Mouse (Mus musculus) macrophage (primary cell): ENCODE measurements at regions not wholly inside any gene's neighbourhood (a gene's known extent, or its start where the extent isn't known, plus 50 kb on each side); places are given as distances from the start of the nearest gene placed in this dataset.

Experiments
- H3K27ac ChIP-seq: fragments of 350-480 bp; formaldehyde crosslinking; 2 replicates; pipeline ENCODE4 v1.9.0; 2021
- H3K36me3 ChIP-seq: fragments of 350-480 bp; formaldehyde crosslinking; 2 replicates; pipeline ENCODE4 v1.9.0; 2021; ENCODE audit errors: inconsistent target
- H3K4me3 ChIP-seq: fragments of 350-480 bp; formaldehyde crosslinking; 2 replicates; pipeline ENCODE4 v1.9.0; 2021; ENCODE audit errors: inconsistent target
- H3K79me2 ChIP-seq: fragments of 350-480 bp; formaldehyde crosslinking; 2 replicates; pipeline ENCODE4 v1.9.0; 2021; ENCODE audit errors: inconsistent target
- WGBS: methylation state at CpG from one replicate; pipeline ENCODE4 v1.1.7; 2026; ENCODE audit warnings: inconsistent platforms; ENCODE audit not compliant: missing documents; 5-methylcytosine and 5-hydroxymethylcytosine counted together

DNA sequence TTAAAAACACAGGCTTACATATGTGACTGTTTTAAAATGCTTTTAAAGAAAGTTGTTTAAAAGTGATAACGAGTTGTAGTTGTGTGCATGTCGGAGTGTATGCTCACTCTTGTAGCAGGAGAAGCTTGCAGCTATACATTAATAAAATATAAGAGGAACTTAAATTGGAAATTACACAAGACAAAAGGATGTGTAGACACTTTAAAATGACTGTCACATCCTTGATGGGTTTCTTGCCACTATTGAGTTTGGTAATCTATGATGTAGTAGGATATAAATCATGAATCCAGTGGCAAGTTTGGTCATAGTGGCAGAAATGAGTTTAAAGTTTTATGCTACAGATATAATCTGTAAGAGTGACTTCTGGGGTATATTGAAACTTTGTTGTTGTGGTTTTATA, 504.3 kb downstream of the Plcl1 start:
- Histone ChIP-seq H3K79me2 (no peaks in the 10 kb centered on the region), H3K4me3 (no peak overlapping the region), H3K36me3 (no peaks in the 10 kb centered on the region), H3K27ac (no peak overlapping the region)
- 91% methylated on average over 2 of the region's 2 CpGs for WGBS

DNA sequence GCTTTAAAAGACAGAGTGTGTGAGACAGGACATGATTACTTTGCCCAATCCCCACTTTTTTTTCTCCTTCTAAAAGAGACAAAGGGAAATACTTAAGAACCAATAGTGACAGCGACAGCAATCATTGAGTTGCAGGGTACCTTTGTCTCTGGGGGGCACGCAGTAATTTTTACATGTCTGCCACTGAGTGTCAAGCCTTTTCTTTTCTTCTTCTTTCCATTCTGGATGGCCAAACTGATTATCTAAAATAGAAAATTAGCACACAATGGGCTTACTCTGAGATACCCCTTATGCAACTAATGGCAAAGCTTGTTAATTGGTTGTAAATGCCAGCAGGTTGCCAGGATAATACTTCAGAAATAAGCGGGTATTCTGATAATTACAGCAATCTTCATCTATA, 508.6 kb downstream of the Plcl1 start:
- Histone ChIP-seq H3K4me3 (no peak overlapping the region), H3K36me3 (no peaks in the 10 kb centered on the region), H3K79me2 (no peaks in the 10 kb centered on the region), H3K27ac (no peak overlapping the region)
- WGBS: 83% methylated on average over 3 of the region's 3 CpGs

DNA sequence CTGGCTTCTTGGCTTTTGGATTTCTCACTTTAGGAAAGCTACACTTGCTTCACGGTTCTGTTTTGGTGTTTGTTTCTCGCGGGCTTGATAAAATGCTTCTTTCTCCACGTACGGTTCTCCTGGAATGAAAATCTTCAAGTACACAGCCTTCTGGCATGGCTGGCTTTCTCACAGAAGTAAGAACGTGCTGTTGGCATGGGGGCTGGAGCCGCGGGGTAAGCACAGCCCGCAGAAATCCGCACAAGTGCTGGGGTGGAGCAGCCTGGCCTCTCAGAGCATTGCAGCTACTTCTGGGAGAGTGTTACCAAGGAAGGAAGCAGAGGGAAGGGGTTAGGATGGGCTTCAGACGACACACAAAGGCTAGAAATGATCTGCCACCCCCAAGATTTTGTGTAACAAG, 510.2 kb downstream of the Plcl1 start:
- no peaks in the 10 kb centered on the region for H3K36me3 ChIP-seq
- H3K4me3 ChIP-seq: no peak overlapping the region
- 86% methylated on average over 11 of the region's 11 CpGs for WGBS
- H3K79me2 ChIP-seq: no peaks in the 10 kb centered on the region
- no peak overlapping the region for H3K27ac ChIP-seq

DNA sequence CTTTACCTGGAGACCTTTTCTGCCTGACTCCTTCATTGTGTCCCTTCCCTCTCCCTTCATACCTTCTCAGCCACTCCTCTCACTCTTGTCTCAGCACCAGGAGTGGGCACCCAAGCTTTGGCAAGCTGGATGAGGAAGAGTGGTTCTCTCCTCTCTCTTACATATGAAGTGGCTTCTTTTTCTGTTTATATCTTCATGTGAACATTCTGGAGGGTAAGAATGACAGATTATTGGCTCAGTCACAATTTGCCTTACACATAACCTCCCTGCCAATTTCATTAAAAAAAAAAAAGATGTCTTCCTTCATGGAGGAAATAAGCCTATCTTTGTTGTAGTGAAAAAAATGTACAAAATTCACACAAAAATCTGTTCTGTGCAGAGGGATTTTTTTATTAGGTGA, 513.8 kb downstream of the Plcl1 start:
- Histone ChIP-seq H3K4me3 (no peak overlapping the region), H3K27ac (no peak overlapping the region), H3K79me2 (no peaks in the 10 kb centered on the region), H3K36me3 (no peaks in the 10 kb centered on the region)

DNA sequence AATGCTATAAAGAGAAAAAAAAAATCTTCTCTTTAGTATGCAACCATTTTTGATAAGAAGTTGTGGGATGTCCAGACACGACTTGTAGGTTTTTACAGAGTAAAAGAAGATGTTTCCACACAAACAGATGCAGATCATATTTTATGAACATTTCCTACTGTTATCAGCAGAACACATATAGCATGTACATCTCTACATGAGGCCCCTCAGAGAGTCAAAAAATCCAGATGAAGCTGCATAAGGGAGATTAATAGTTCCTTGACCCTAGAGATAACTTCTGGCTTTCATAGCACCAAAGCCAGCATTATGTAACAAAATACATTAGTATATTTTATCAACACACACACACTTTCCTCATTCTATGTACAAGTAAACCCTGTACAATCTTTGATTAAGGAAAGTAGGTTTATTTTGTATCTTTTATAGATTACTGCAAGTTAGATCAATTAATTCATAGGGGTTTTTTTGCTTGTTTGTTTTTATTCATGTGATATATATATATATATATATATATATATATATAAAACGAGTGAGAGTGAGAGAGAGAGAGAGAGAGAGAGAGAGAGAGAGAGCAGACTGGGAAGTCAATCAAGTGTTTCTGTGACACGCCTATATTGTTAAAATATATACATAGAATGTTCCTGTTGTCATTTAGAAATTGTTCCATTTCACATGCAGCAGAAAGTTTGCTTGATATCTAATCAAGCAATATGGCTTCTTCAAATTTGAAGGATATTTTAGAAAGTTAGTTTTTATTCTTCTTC, 541.2 kb downstream of the Plcl1 start:
- WGBS: 82% methylated on average over 2 of the region's 3 CpGs
- Histone ChIP-seq H3K36me3 (no peaks in the 10 kb centered on the region), H3K79me2 (no peaks in the 10 kb centered on the region), H3K4me3 (no peak overlapping the region), H3K27ac (no peak overlapping the region)

DNA sequence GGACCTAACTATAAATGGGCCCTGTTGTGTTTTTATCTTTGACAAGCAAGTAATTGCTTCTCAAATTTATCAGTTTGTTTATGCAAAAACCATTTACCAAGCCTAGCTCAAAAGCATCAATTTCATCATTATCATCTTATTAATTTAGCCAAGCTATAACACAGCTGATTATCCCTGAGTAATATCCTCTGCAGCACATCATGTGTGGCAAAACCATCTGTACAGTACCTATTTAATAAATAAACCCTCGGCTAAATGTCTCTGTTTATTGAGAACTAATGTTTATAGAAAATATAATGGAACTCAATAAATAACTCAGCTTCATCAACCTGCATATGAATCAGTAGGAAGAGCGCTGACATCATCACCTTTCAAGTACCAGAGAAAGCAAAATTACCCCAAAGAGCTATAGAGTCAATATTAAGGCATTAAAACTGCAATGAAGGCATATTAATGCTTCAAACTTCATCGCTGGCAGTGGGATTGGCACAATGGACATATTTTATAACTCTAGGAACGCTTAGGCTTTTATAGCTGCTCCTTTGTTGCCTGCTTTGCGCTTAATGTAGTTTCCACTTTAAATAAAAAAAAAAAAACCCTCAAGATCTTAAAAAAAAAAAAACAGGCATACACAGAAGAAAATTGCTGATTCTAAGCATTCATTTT, 542.0 kb downstream of the Plcl1 start:
- no peaks in the 10 kb centered on the region for H3K79me2 ChIP-seq
- no peak overlapping the region for H3K27ac ChIP-seq
- no peak overlapping the region for H3K4me3 ChIP-seq
- H3K36me3 ChIP-seq: no peaks in the 10 kb centered on the region
- 96% methylated on average over 5 of the region's 5 CpGs for WGBS

DNA sequence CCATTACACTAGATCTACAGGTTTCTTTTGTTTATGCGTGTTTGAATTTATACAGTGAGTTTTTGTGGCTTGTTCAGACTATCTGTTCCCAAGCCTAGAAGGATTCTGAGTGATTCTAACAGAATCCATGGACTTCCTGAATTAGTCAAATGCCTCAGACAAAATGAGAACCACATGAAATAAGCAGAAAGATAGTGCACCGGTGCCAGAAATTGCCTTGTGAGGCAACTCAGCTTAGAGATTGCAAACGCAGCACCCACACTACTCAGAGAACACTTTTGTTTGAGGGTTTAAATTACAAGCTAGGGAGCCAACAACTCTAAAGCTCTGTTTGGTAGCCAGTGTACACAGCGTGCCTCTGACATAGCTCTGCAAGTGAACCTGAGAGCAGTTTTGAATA, 543.9 kb downstream of the Plcl1 start:
- no peaks in the 10 kb centered on the region for H3K79me2 ChIP-seq
- 85% methylated on average over 4 of the region's 4 CpGs for WGBS
- H3K4me3 ChIP-seq: no peak overlapping the region
- no peaks in the 10 kb centered on the region for H3K36me3 ChIP-seq
- no peak overlapping the region for H3K27ac ChIP-seq

DNA sequence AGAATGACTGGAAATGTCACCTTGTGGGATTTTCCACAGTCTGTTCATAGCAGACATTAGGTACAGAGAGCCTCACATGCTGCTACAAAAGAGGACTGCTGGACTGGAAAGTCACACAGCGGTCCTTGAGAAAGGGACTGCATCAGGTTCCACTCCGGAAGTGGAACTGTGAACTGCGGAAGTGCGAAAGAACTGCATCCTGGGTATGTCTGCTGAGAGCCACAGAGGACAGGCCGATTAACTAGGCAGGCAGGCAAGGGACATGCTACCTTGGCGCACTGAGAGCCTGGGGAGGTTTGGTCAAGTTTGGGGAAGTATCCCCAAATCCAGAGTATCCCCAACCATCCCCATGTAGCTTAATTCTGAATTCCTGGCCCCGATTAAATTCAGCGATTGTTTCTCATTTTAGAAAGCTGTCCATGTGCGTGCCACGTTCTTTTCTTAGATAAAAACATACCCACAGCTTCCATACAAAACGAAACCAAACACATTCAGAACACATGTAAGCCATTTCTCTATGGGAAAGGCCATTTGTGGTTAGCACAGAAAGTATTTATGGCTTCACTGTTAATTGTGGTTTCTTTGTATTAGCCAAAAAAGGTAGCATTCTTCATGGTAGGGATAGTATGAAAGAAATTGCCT, 552.2 kb downstream of the Plcl1 start:
- Histone ChIP-seq H3K36me3 (no peaks in the 10 kb centered on the region), H3K79me2 (no peaks in the 10 kb centered on the region), H3K4me3 (no peak overlapping the region), H3K27ac (no peak overlapping the region)
- WGBS: 39% methylated on average over 11 of the region's 11 CpGs

DNA sequence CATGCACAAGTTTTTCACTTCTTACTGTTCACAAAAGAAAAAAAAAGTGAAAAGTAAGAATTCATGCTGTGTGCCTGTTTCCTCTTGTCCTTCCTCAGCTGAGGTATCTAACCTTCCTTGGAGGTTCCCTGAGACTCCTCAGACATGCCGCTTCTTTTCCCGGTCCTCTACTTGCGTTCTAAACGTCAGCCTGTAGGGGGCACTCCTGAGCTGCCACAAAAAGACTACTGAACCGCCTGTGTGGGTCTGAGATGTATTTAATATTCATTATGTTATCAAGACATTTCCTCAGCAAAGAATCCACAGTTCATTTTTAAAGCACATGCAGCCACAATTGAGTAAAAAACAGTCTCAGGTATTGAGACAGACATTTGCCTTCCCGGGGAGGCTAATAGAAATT, 554.6 kb downstream of the Plcl1 start:
- H3K4me3 ChIP-seq: no peak overlapping the region
- H3K36me3 ChIP-seq: no peaks in the 10 kb centered on the region
- no peaks in the 10 kb centered on the region for H3K79me2 ChIP-seq
- no peak overlapping the region for H3K27ac ChIP-seq
- 17% methylated on average over 6 of the region's 6 CpGs for WGBS

DNA sequence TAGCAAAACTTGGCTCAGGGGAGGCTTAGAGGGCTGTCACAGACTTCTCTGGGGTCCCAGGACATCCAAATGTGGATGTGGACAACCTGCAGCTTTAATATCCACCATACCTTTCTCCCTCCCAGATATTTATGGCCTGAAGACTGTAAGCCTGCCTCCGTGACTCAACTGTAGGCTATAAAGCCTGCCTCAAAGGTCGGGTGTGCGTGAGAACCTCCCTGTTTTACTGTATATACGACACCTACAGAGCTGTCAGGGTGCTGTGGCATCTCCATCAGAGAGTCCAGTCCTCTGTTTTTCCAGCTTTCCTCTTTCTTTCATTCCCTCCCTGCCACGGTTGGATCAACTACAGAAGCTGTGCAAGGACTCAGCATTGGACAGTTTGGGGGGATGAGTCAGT, 558.1 kb downstream of the Plcl1 start:
- Histone ChIP-seq H3K27ac (no peak overlapping the region), H3K4me3 (no peak overlapping the region), H3K36me3 (no peaks in the 10 kb centered on the region), H3K79me2 (no peaks in the 10 kb centered on the region)
- WGBS: 75% methylated on average over 5 of the region's 5 CpGs

DNA sequence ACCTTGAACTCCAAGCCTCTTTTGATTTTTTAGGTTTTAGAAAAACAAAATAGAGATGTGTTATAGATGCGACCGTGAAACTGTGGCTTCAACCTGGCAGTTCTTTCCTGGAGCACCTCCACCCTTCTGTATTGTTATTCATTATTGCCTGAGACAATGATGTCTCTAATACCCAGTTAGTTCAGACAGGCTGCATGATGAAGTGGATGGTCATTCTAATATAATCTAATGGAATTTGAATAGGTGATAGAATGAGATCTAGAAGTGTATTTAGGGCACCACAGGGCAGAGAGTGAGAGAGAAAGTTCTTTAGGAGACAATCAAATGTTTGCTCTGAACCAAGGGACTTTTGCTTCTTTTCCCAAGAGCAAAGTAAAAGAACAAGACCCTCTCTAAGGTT, 560.6 kb downstream of the Plcl1 start:
- Histone ChIP-seq H3K4me3 (no peak overlapping the region), H3K27ac (no peak overlapping the region), H3K36me3 (no peaks in the 10 kb centered on the region), H3K79me2 (no peaks in the 10 kb centered on the region)
- WGBS: 91% methylated on average over 2 of the region's 2 CpGs

DNA sequence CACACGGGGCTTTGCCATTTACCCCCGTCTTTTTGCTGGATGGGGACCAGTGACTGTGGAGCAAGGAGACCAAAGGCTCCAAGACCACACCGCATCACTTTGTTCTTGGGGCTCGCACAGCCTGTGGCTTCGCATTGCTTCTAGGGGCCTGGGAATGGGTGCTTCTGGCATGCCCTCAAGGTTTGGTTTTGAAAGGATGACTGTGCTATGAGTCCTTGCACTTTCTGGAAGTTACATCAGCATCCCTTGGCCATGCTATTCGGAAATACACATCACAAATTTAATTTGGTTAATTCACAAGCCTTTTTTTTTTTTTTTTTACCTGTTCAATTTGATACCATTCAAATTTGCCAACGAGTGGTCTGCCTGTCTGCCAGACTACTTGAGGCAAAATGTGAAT, 562.1 kb downstream of the Plcl1 start:
- H3K4me3 ChIP-seq: no peak overlapping the region
- no peaks in the 10 kb centered on the region for H3K79me2 ChIP-seq
- H3K36me3 ChIP-seq: no peaks in the 10 kb centered on the region
- no peak overlapping the region for H3K27ac ChIP-seq
- 95% methylated on average over 6 of the region's 7 CpGs for WGBS

DNA sequence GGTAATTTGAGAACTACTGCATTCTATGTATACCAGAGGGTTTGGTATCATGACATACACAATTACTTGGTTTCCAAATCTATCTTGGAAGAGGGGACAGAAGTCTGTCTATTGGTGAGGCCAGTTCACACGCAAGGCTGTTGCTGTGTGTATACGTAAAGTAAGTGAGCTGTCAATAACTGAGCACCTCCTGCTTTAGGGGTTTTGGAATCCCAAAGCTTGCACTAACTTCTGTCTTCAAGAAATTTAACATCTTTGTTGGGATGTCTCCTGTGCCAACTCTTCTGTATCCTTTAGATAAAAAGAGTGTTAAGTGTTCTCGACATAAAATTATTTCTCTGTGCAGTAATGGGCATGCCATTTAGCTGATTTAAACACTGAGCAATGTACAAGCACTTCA, 572.1 kb downstream of the Plcl1 start:
- no peaks in the 10 kb centered on the region for H3K36me3 ChIP-seq
- H3K27ac ChIP-seq: no peak overlapping the region
- WGBS: 100% methylated on average over 3 of the region's 3 CpGs
- no peaks in the 10 kb centered on the region for H3K79me2 ChIP-seq
- no peak overlapping the region for H3K4me3 ChIP-seq

DNA sequence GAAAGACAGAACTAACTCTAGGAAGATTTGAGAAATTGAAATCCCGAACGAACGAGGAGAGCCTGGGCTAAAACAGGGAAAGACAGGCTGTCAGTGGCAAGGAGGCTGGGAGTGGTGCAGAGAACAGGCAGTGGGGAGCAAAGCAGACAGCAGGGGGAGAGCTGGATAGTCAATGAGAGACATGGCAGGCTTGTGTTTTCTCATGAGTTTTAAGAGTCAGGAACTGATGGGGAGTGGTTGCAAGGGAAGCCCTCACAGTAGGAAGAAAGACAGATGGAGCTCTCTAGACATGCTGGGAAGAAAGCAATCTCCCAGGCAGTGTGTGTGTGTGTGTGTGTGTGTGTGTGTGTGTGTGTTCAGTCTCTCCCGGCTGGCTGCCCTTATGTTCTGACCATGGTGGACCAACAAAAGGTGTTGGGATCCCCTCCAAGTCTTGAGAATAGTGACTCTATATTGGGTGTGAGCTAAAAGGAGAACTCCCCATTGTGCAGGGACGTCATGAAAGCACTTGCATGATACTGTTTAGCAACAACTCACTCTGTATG, 577.9 kb downstream of the Plcl1 start:
- no peaks in the 10 kb centered on the region for H3K36me3 ChIP-seq
- no peak overlapping the region for H3K27ac ChIP-seq
- H3K4me3 ChIP-seq: no peak overlapping the region
- WGBS: 52% methylated on average over 5 of the region's 5 CpGs
- H3K79me2 ChIP-seq: no peaks in the 10 kb centered on the region

DNA sequence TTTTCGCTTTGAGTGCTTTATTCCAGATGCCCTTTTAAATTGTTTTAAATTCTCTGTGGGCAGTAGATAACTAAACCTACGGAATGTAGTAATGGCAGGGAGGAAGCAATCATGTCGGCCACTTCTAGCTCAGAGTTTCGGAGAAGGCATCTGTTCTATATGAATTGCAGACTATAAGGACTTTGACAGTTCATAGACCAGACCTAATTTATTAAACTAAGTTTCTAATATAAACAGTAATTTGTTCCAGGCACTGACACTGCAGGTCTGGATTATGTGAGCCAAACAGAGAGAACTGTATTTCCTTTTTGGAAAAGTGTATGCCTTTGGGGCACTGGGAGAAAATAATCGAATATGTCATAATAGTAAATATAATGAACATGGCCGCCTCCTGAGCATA, 591.4 kb downstream of the Plcl1 start:
- Histone ChIP-seq H3K36me3 (no peaks in the 10 kb centered on the region), H3K27ac (no peak overlapping the region), H3K79me2 (no peaks in the 10 kb centered on the region), H3K4me3 (no peak overlapping the region)
- 92% methylated on average over 6 of the region's 6 CpGs for WGBS
